Mouse (Mus musculus): ENCODE results near the gene Zfp583. TPM values are rescaled to one million over a fixed set of nuclear protein-coding genes. Genes with fewer than 3 reads are reported as not detected.
"Not testable (repeated sequence)": the region's sequence is repeated elsewhere in the genome, so short reads cannot be mapped to it uniquely, and the experiment has no call there.

Zfp583 gene
- polyA plus RNA-seq (2016; fragmentation: Nextera tagmentation; extraction: Ambion mirVana) = 5.2 and 6.7 TPM in 2 replicates

- Histone ChIP-seq H3K9me3 (replicated peaks) (no peaks in the 10 kb centered on the region), H3K4me3 (peak within 1 kb of the TSS; percentile 67), H3K4me1 (peaks cover 10% of the 10 kb centered on the region), H3K27me3 (ENCODE audit: low read depth, poor library complexity, severe bottlenecking) (no peaks in the 10 kb centered on the region), H3K36me3 (peaks cover 3% of the 10 kb centered on the region; the same call in 1 of the 2 replicates), H3K27ac (peak within 1 kb of the TSS; percentile 90)
- DNase-seq (ENCODE audit: low spot score) = peak; percentile 86
- 5% methylated on average over 31 of the region's 31 CpGs for WGBS
Measured at GRCm38 (mm10) chr7:6331233-6331956, at the start of gene Zfp583. Gene Zfp583, minus strand, starts transcription at chr7:6331285.

- Histone ChIP-seq H3K36me3 (no peaks in the 10 kb centered on the region), H3K4me3 (no peak overlapping the region), H3K27ac (no peak overlapping the region), H3K4me1 (peaks cover 10% of the 10 kb centered on the region), H3K27me3 (ENCODE audit: low read depth, poor library complexity, severe bottlenecking) (no peaks in the 10 kb centered on the region), H3K9me3 (replicated peaks) (no peaks in the 10 kb centered on the region)
- 85% methylated on average over 8 of the region's 8 CpGs for WGBS
- DNase-seq (ENCODE audit: low spot score) = no peak
Measured at GRCm38 (mm10) chr7:6378441-6378840, 47.4 kb upstream of the Zfp583 start.

DNA sequence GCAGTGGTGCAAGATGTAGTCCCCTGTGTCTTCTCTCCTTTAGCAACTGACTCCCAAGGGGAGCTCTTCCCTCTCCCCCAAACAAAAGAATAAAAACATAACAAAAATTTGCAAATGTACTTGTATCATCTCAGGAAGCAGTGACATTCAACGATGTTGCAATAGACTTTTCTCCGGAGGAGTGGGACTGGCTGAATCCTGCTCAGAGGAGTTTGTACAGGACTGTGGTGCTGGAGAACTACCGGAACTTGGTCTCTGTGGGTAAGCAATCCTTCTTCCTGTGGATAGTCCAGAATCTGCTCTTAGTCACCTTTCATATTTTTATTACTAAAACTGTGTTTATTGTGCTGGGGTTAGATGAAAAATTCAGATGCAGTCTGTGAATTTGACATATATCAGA, 41.9 kb upstream of the Zfp583 start:
- H3K27ac ChIP-seq = no peak overlapping the region
- H3K4me3 ChIP-seq = no peak overlapping the region
- H3K9me3 ChIP-seq (replicated peaks) = no peaks in the 10 kb centered on the region
- no peak for DNase-seq (ENCODE audit: low spot score)
- H3K4me1 ChIP-seq = no peaks in the 10 kb centered on the region
- 91% methylated on average over 3 of the region's 3 CpGs for WGBS
- H3K27me3 ChIP-seq (ENCODE audit: low read depth, poor library complexity, severe bottlenecking) = no peaks in the 10 kb centered on the region
- no peaks in the 10 kb centered on the region for H3K36me3 ChIP-seq

DNA sequence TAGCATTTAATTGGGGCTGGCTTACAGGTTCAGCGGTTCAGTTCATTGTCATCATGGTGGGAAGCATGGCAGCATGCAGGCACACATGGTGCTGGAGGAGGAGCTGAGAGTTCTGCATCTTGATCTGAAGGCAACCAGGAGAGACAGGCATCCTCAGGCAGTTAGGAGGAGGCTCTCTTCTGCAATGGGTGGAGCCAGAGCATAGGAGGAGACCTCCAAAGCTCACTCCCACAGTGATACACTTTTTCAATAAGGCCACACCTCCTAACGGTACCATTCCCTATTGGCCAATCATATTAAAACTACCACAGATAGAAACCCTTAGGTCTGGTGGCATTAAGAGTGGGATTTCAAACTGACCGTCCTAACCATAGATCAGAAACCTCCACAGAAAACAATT, 38.4 kb upstream of the Zfp583 start:
- H3K27ac ChIP-seq = no peak overlapping the region
- 82% methylated on average over 3 of the region's 3 CpGs for WGBS
- H3K4me1 ChIP-seq = no peaks in the 10 kb centered on the region
- H3K9me3 ChIP-seq (replicated peaks) = no peaks in the 10 kb centered on the region
- no peak overlapping the region for H3K4me3 ChIP-seq
- no peaks in the 10 kb centered on the region for H3K27me3 ChIP-seq (ENCODE audit: low read depth, poor library complexity, severe bottlenecking)
- no peak for DNase-seq (ENCODE audit: low spot score)
- no peaks in the 10 kb centered on the region for H3K36me3 ChIP-seq

DNA sequence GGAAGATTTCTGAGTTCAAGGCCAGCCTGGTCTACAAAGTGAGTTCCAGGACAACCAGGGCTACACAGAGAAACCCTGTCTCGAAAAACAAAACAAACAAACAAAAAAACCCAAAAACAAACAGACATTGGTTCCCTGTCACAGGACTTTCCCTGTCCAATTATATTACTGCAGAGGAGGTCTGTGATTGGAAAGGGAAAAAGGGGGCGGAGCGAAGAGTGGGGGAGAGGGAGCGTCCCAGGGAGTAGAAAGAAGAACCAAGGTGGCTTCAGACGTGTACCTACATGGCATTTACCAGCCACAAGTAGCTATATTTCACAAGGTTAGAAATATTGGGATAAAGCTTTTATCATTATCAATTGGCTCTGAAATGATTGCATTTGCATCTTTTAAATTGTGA, 37.1 kb upstream of the Zfp583 start:
- not testable (repeated sequence) for H3K9me3 ChIP-seq (replicated peaks); H3K4me3 ChIP-seq; H3K27ac ChIP-seq; DNase-seq (ENCODE audit: low spot score); H3K4me1 ChIP-seq; H3K36me3 ChIP-seq; H3K27me3 ChIP-seq (ENCODE audit: low read depth, poor library complexity, severe bottlenecking)
- WGBS = 88% methylated on average over 5 of the region's 5 CpGs

GRCm38 (mm10) chr7:6367185-6367584, 36.1 kb upstream of the Zfp583 start:
- WGBS = 91% methylated on average over 5 of the region's 5 CpGs

DNA sequence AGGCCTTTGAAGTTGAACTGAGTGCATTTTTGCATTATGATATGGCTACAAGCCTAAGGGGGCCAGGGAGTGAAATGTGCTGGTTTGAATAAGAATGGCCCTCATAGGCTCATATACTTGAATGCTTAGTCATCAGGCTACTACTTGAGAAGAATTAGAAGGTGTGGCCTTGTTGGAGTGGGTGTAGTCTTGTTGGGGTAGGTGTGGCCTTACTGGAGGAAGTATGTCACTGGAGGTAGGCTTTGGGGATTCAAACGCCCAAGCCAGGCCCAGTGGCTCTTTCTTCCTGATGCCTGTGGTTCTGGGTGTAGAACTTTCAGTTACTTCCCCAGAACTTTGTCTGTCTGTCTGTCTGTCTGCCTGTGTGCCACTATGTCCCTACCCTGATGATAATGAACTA, 33.7 kb upstream of the Zfp583 start:
- Histone ChIP-seq H3K36me3 (no peaks in the 10 kb centered on the region), H3K9me3 (replicated peaks) (no peaks in the 10 kb centered on the region), H3K4me3 (no peak overlapping the region), H3K27ac (no peak overlapping the region), H3K27me3 (ENCODE audit: low read depth, poor library complexity, severe bottlenecking) (no peaks in the 10 kb centered on the region), H3K4me1 (peaks cover 12% of the 10 kb centered on the region; the same call in 1 of the 2 replicates)
- WGBS = 76% methylated on average over 1 of the region's 1 CpGs
- no peak for DNase-seq (ENCODE audit: low spot score)

More at GRCm38 (mm10) chr7:6367185-6367584, 36.1 kb upstream of the Zfp583 start:
- H3K27me3 ChIP-seq (ENCODE audit: low read depth, poor library complexity, severe bottlenecking) = no peaks in the 10 kb centered on the region
- no peak overlapping the region for H3K27ac ChIP-seq
- H3K4me1 ChIP-seq = peaks cover 7% of the 10 kb centered on the region; the same call in 1 of the 2 replicates
- H3K36me3 ChIP-seq = no peaks in the 10 kb centered on the region
- DNase-seq (ENCODE audit: low spot score) = no peak
- no peaks in the 10 kb centered on the region for H3K9me3 ChIP-seq (replicated peaks)
- no peak overlapping the region for H3K4me3 ChIP-seq

DNA sequence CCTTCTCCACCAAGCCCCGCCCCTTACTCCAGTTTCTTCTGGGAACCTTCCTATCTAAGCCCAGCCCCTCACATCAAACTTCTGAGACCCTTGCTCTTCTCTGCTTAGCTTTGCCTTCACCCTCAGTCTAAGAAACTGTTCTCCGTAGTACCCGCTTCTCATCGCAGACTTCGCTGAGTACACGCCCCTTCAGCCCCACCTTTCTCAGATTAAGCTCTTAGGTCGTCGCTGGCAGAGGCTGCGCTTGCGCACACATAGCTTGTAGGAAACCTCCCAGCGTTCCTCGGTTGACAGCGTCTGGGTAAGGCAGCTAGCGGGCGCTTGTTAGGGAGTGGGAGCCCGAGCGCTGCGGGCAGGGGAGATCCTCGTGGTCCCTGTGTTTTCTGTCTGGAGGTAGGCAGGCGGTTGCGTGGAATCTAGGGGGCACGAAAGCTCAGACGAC, 32.0 kb upstream of the Zfp583 start, which contains the start of gene Zfp78:
TSS of gene Zfp78 (plus strand) at position 234 of the 442 bp plus-strand sequence.
- peak; percentile 84 for DNase-seq (ENCODE audit: low spot score)
- peaks cover 12% of the 10 kb centered on the region; the same call in 1 of the 2 replicates for H3K4me1 ChIP-seq
- WGBS = under 1% methylated on average over 23 of the region's 23 CpGs
- H3K36me3 ChIP-seq = no peaks in the 10 kb centered on the region
- peak within 1 kb of the TSS; percentile 80 for H3K27ac ChIP-seq
- H3K4me3 ChIP-seq = peak within 1 kb of the TSS; percentile 61
- H3K27me3 ChIP-seq (ENCODE audit: low read depth, poor library complexity, severe bottlenecking) = no peaks in the 10 kb centered on the region
- H3K9me3 ChIP-seq (replicated peaks) = no peaks in the 10 kb centered on the region

GRCm38 (mm10) chr7:6362268-6363046, 31.4 kb upstream of the Zfp583 start:
- peaks cover 12% of the 10 kb centered on the region; the same call in 1 of the 2 replicates for H3K4me1 ChIP-seq
- peak overlapping the region; percentile 61 for H3K4me3 ChIP-seq
- H3K27me3 ChIP-seq (ENCODE audit: low read depth, poor library complexity, severe bottlenecking) = no peaks in the 10 kb centered on the region
- no peaks in the 10 kb centered on the region for H3K36me3 ChIP-seq
- DNase-seq (ENCODE audit: low spot score) = peak; percentile 93
- H3K27ac ChIP-seq = peak overlapping the region; percentile 80
- H3K9me3 ChIP-seq (replicated peaks) = no peaks in the 10 kb centered on the region
- 1% methylated on average over 38 of the region's 38 CpGs for WGBS

DNA sequence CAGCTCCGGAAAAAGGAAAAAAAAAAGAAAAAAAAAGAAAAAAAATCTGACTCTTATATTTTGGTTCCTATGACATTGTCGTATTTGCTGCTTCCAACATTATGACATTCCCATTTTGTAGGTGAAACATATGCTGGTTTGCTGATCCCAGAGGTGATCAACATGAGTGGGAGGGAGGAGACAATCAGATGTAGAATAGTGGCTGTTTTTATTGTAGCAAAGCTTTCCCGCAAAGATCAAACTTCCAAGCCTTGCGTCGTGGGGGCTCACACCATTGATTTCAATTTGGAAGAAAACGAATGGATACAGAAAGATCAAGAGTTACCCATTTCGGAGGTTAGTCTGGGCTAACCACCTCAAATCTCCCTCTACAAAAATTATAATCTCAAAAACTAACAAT, 30.7 kb upstream of the Zfp583 start:
- H3K27ac ChIP-seq = peak overlapping the region; percentile 80
- no peaks in the 10 kb centered on the region for H3K27me3 ChIP-seq (ENCODE audit: low read depth, poor library complexity, severe bottlenecking)
- WGBS = 26% methylated on average over 7 of the region's 7 CpGs
- DNase-seq (ENCODE audit: low spot score) = no peak
- peaks cover 12% of the 10 kb centered on the region; the same call in 1 of the 2 replicates for H3K4me1 ChIP-seq
- H3K4me3 ChIP-seq = peak overlapping the region; percentile 61
- H3K9me3 ChIP-seq (replicated peaks) = no peaks in the 10 kb centered on the region
- no peaks in the 10 kb centered on the region for H3K36me3 ChIP-seq

DNA sequence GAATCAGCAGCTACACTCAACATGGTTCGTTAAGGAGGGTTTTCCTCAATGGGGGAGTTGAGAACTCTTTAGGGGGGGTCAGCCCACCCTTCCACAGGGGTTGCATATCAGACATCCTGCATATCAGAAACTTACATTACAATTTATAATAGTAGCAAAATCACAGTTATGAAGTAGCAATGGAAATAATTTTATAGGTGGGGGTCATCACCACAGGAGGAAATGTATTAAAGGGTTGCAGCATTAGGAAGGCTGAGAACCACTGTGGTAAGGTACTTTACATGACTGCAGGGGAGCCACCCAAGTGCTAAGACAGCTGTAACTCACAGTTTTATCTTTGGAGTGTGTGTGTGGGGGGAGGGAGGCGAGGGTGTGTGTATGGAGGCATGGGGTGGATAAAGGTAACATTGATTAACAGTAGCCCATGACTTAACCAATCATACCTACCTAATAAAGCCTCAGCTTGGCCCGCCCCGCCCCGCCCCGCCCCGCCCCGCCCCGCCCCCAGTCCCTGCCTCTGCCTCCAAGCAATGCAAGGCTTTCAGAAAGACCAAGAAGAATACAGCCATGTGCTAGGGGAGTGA, 29.5 kb upstream of the Zfp583 start:
- no peak for DNase-seq (ENCODE audit: low spot score)
- H3K4me3 ChIP-seq = no peak overlapping the region
- WGBS = 8% methylated on average over 9 of the region's 9 CpGs

GRCm38 (mm10) chr7:6358937-6359590, 28.0 kb upstream of the Zfp583 start:
- H3K27ac ChIP-seq = no peak overlapping the region
- peaks cover 11% of the 10 kb centered on the region; the same call in 1 of the 2 replicates for H3K4me1 ChIP-seq
- no peak overlapping the region for H3K4me3 ChIP-seq
- DNase-seq (ENCODE audit: low spot score) = no peak
- H3K27me3 ChIP-seq (ENCODE audit: low read depth, poor library complexity, severe bottlenecking) = no peaks in the 10 kb centered on the region
- H3K9me3 ChIP-seq (replicated peaks) = no peaks in the 10 kb centered on the region
- WGBS = 52% methylated on average over 10 of the region's 10 CpGs
- peaks cover 6% of the 10 kb centered on the region for H3K36me3 ChIP-seq

More for the DNA sequence above, 29.5 kb upstream of the Zfp583 start:
- Histone ChIP-seq H3K4me1 (peaks cover 12% of the 10 kb centered on the region; the same call in 1 of the 2 replicates), H3K27me3 (ENCODE audit: low read depth, poor library complexity, severe bottlenecking) (no peaks in the 10 kb centered on the region), H3K9me3 (replicated peaks) (no peaks in the 10 kb centered on the region), H3K36me3 (no peaks in the 10 kb centered on the region), H3K27ac (no peak overlapping the region)

All from limb, embryonic 10.5 days (tissue).